Mouse (Mus musculus) MEL (cell line): ENCODE results near the gene Vmn1r27. TPM values are rescaled to one million over a fixed set of nuclear protein-coding genes. Genes with fewer than 3 reads are reported as not detected.

Experiments
- DNase-seq: peaks from one replicate; pipeline ENCODE4 v3.0.0; 2011; ENCODE audit warnings: low read depth, low spot score
- H3K27ac ChIP-seq: 2 replicates; pipeline ENCODE4 v1.5.1; 2012; ENCODE audit warnings: low read depth, mild to moderate bottlenecking, control low read depth, low read length, moderate library complexity; ENCODE audit not compliant: control insufficient read depth
- H3K27me3 ChIP-seq, 2 experiments: fragments of 150-350 bp in 1 of 2; sonication (generic) in 1 of 2; 2 replicates each; pipeline ENCODE4 v1.6.1; 2012; ENCODE audit warnings: low read length in 2 of 2, mild to moderate bottlenecking in 2 of 2, improper control_type of control experiment in 1 of 2, moderate library complexity in 1 of 2; ENCODE audit not compliant: insufficient read depth in 2 of 2, control insufficient read depth in 1 of 2
- H3K36me3 ChIP-seq, 2 experiments: 2 replicates each; pipeline ENCODE4 v1.6.1; 2012 to 2014; ENCODE audit warnings: low read length in 2 of 2, improper control_type of control experiment in 1 of 2, inconsistent platforms in 1 of 2, mild to moderate bottlenecking in 1 of 2; ENCODE audit not compliant: insufficient read depth in 2 of 2, control insufficient read depth in 1 of 2
- H3K4me1 ChIP-seq, 2 experiments: fragments of 150-350 bp in 1 of 2; sonication (generic) in 1 of 2; 2 replicates each; pipeline ENCODE4 v1.6.1; 2012; ENCODE audit warnings: low read length in 2 of 2, improper control_type of control experiment in 1 of 2, mild to moderate bottlenecking in 1 of 2; ENCODE audit not compliant: insufficient read depth in 2 of 2, control insufficient read depth in 1 of 2
- H3K4me3 ChIP-seq, 2 experiments: fragments of 150-350 bp in 1 of 2; sonication (generic) in 1 of 2; 2 replicates each; pipeline ENCODE4 v1.5.1; 2012; ENCODE audit warnings: low read depth in 2 of 2, low read length in 2 of 2, mild to moderate bottlenecking in 2 of 2, moderate library complexity in 2 of 2, control low read depth in 1 of 2, improper control_type of control experiment in 1 of 2; ENCODE audit not compliant: control insufficient read depth in 1 of 2, insufficient read depth in 1 of 2
- H3K79me2 ChIP-seq: 2 replicates; pipeline ENCODE4 v1.6.1; 2012; ENCODE audit warnings: mild to moderate bottlenecking, low read length, moderate library complexity; ENCODE audit not compliant: control insufficient read depth, poor library complexity, insufficient read depth
- H3K9ac ChIP-seq: 2 replicates; pipeline ENCODE4 v1.6.1; 2012; ENCODE audit warnings: low read depth, mild to moderate bottlenecking, control low read depth, low read length, moderate library complexity; ENCODE audit not compliant: control insufficient read depth, poor library complexity, severe bottlenecking
- H3K9me3 ChIP-seq: fragments of 150-350 bp; sonication (generic); replicated peaks from 2 replicates; pipeline ENCODE4 v1.6.1; 2012; ENCODE audit warnings: mild to moderate bottlenecking, low read length, improper control_type of control experiment, moderate library complexity; ENCODE audit not compliant: insufficient read depth
- CHD1 ChIP-seq: IDR thresholded peaks from 2 replicates; pipeline ENCODE4 v1.6.1; 2012; ENCODE audit warnings: low read depth, mild to moderate bottlenecking, inconsistent platforms, low read length, improper control_type of control experiment
- CHD2 ChIP-seq: IDR thresholded peaks from 2 replicates; pipeline ENCODE4 v1.6.1; 2011; ENCODE audit warnings: low read length, improper control_type of control experiment
- CTCF ChIP-seq, 3 experiments: IDR thresholded peaks in 2 of 3; conservative IDR thresholded peaks in 1 of 3; 2 replicates each; pipeline ENCODE4 v1.5.1; 2011 to 2012; ENCODE audit warnings: low read length in 3 of 3, low read depth in 2 of 3, mild to moderate bottlenecking in 2 of 3, improper control_type of control experiment in 1 of 3, inconsistent platforms in 1 of 3, mixed read lengths in 1 of 3, moderate library complexity in 1 of 3; ENCODE audit not compliant: control insufficient read depth in 1 of 3, insufficient read depth in 1 of 3, poor library complexity in 1 of 3, severe bottlenecking in 1 of 3
- ETS1 ChIP-seq: IDR thresholded peaks from 2 replicates; pipeline ENCODE4 v1.6.1; 2012; ENCODE audit warnings: low read depth, mild to moderate bottlenecking, inconsistent platforms, low read length, improper control_type of control experiment, moderate library complexity
- GATA1 ChIP-seq: IDR thresholded peaks from 2 replicates; pipeline ENCODE4 v1.6.1; 2011; ENCODE audit warnings: low read depth, low read length, improper control_type of control experiment
- JUND ChIP-seq: IDR thresholded peaks from 2 replicates; pipeline ENCODE4 v1.6.1; 2011; ENCODE audit warnings: low read depth, mild to moderate bottlenecking, improper control_type of control experiment, low read length
- KAT2A ChIP-seq: conservative IDR thresholded peaks from 2 replicates; pipeline ENCODE4 v1.6.1; 2012; ENCODE audit warnings: low read depth, low read length, improper control_type of control experiment, inconsistent platforms
- MAFK ChIP-seq: IDR thresholded peaks from 2 replicates; pipeline ENCODE4 v1.6.1; 2011; ENCODE audit warnings: low read depth, mild to moderate bottlenecking, low read length, improper control_type of control experiment, borderline replicate concordance
- MAZ ChIP-seq: IDR thresholded peaks from 2 replicates; pipeline ENCODE4 v1.6.1; 2012; ENCODE audit warnings: low read depth, mild to moderate bottlenecking, inconsistent platforms, low read length, improper control_type of control experiment
- MYB ChIP-seq: IDR thresholded peaks from 2 replicates; pipeline ENCODE4 v1.6.1; 2011; ENCODE audit warnings: mild to moderate bottlenecking, low read depth, low read length, improper control_type of control experiment
- NRF1 ChIP-seq: IDR thresholded peaks from 2 replicates; pipeline ENCODE4 v1.6.1; 2014; ENCODE audit warnings: low read depth, mild to moderate bottlenecking, inconsistent platforms, low read length, improper control_type of control experiment, moderate library complexity; ENCODE audit not compliant: poor library complexity, insufficient read depth, severe bottlenecking
- POLR2A ChIP-seq, 2 experiments: IDR thresholded peaks; 2 replicates each; pipeline ENCODE4 v1.6.1; 2011 to 2012; ENCODE audit warnings: low read length in 2 of 2, mild to moderate bottlenecking in 2 of 2, control low read depth in 1 of 2, improper control_type of control experiment in 1 of 2, low read depth in 1 of 2, moderate library complexity in 1 of 2; ENCODE audit not compliant: control insufficient read depth in 1 of 2, insufficient read depth in 1 of 2, poor library complexity in 1 of 2
- POLR2AphosphoS2 ChIP-seq: IDR thresholded peaks from 2 replicates; pipeline ENCODE4 v1.6.1; 2011; ENCODE audit warnings: low read length, improper control_type of control experiment
- RAD21 ChIP-seq: IDR thresholded peaks from 2 replicates; pipeline ENCODE4 v1.6.1; 2011; ENCODE audit warnings: mild to moderate bottlenecking, low read depth, low read length, improper control_type of control experiment
- RCOR1 ChIP-seq: IDR thresholded peaks from 2 replicates; pipeline ENCODE4 v1.6.1; 2012; ENCODE audit warnings: low read depth, mild to moderate bottlenecking, inconsistent platforms, low read length, improper control_type of control experiment
- USF2 ChIP-seq, 2 experiments: IDR thresholded peaks; 2 replicates each; pipeline ENCODE4 v1.6.1; 2011 to 2012; ENCODE audit warnings: improper control_type of control experiment in 2 of 2, low read length in 2 of 2, borderline replicate concordance in 1 of 2, inconsistent platforms in 1 of 2, low read depth in 1 of 2, mild to moderate bottlenecking in 1 of 2; ENCODE audit not compliant: insufficient read depth in 1 of 2
- ZKSCAN1 ChIP-seq: IDR thresholded peaks from 2 replicates; pipeline ENCODE4 v1.6.1; 2012; ENCODE audit warnings: low read depth, mild to moderate bottlenecking, inconsistent platforms, low read length, improper control_type of control experiment, moderate library complexity
- ZMIZ1 ChIP-seq: IDR thresholded peaks from 2 replicates; pipeline ENCODE4 v1.6.1; 2012; ENCODE audit warnings: low read depth, mild to moderate bottlenecking, inconsistent platforms, low read length, improper control_type of control experiment, moderate library complexity
- polyA plus RNA-seq, 2 experiments: library from polyadenylated mRNA; stranded (reverse) in 1 of 2; unstranded in 1 of 2; fragments of >175 nt in 1 of 2; fragments of >200 nt in 1 of 2; gene quantifications; 2 replicates each; pipeline versions ENCODE4 v1.2.1 to v1.2.4; 2012; ENCODE audit warnings: low replicate concordance in 2 of 2, low read depth in 1 of 2; ENCODE audit not compliant: insufficient read length in 2 of 2, insufficient read depth in 1 of 2, missing spikeins in 1 of 2
- total RNA-seq: library from RNA; depleted of rRNA; stranded (reverse); fragments of 300-350 nt; gene quantifications from 2 replicates; pipeline ENCODE4 v1.2.3, GENCODE M21; 2012; rRNA removed

Vmn1r27 gene
- total RNA-seq (not detected in 2 replicates), polyA plus RNA-seq (not detected)

DNA sequence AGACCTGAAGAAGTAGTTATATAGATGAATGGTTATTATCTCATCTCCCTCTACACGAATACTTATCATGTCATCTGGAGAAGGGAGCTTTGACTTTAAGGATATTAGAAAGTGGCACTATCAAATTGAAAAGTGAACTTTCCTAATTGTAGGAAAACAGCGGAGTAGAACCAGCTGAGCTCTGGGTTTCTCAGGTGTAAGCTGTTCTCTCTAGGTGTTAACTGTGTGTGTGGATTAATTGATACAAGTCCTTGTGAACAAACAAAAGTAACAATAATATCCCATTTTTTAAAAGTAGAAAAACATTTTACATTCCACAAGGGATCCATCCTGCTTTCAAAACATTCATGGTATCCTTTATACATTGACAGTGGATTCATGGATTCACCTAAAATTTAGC, at the start of gene Vmn1r27:
Gene Vmn1r27 (minus strand): TSS at position 101 of the 400 bp plus-strand sequence.
- no peak for TF ChIP-seq POLR2A (IDR thresholded peaks at IDR 0.05; ENCODE audit: control insufficient read depth in 1 of 2, insufficient read depth in 1 of 2, low read depth in 1 of 2, low read length in 2 of 2, poor library complexity in 1 of 2)
- no peak for TF ChIP-seq CTCF (IDR thresholded peaks at IDR 0.05 in 2 of 3, conservative IDR thresholded peaks at IDR 0.05 in 1 of 3; ENCODE audit: control insufficient read depth in 1 of 3, insufficient read depth in 1 of 3, low read depth in 2 of 3, low read length in 3 of 3, poor library complexity in 1 of 3, severe bottlenecking in 1 of 3)
- no peak for TF ChIP-seq MYB
- no peak for TF ChIP-seq CHD1
- no peak for TF ChIP-seq POLR2AphosphoS2
- no peak for TF ChIP-seq ZKSCAN1
- no peak for TF ChIP-seq NRF1
- no peak for TF ChIP-seq ETS1
- TF ChIP-seq RCOR1 = no peak
- TF ChIP-seq RAD21 = no peak
- TF ChIP-seq MAZ = no peak
- TF ChIP-seq CHD2 = no peak
- TF ChIP-seq KAT2A = no peak
- TF ChIP-seq GATA1 = no peak
- H3K9me3 ChIP-seq = no peaks in the 10 kb centered on the region
- no peaks in the 10 kb centered on the region for H3K36me3 ChIP-seq
- no peak within 1 kb of the TSS for H3K4me3 ChIP-seq
- no peaks in the 10 kb centered on the region for H3K4me1 ChIP-seq
- no peaks in the 10 kb centered on the region for H3K79me2 ChIP-seq
- no peak within 1 kb of the TSS for H3K27ac ChIP-seq
- H3K9ac ChIP-seq = no peak within 1 kb of the TSS
- DNase-seq = no peak
- no peaks in the 10 kb centered on the region for H3K27me3 ChIP-seq

DNA sequence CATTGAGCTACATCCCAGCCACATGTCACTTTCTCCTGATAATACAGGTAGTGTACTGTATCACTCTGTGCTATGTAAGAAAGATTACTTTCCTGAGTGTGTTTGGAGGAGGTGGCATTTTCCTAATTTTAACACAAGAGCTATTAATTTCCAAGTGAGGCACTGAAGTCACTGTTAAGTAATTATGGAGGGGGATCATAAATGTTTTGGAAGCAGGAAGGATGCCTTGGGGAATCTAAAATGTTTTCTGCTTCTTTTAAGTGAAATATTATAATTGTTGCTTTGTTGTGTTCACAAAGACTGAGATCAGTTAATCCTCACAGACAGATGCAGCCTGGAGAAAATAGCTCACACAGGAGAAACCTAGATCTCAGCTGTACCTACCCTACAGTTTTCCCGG, 43.1 kb upstream of the Vmn1r27 start, which contains the start of gene Vmn1r28:
Gene Vmn1r28 (plus strand): TSS at position 301 of the 400 bp plus-strand sequence.
- Histone ChIP-seq H3K27ac (no peak within 1 kb of the TSS), H3K4me1 (no peaks in the 10 kb centered on the region), H3K27me3 (no peaks in the 10 kb centered on the region), H3K4me3 (no peak within 1 kb of the TSS), H3K36me3 (no peaks in the 10 kb centered on the region), H3K9ac (no peak within 1 kb of the TSS), H3K79me2 (no peaks in the 10 kb centered on the region), H3K9me3 (no peaks in the 10 kb centered on the region)
- DNase-seq = no peak
- no peak for TF ChIP-seq RCOR1
- no peak for TF ChIP-seq NRF1
- TF ChIP-seq ZMIZ1 = no peak

DNA sequence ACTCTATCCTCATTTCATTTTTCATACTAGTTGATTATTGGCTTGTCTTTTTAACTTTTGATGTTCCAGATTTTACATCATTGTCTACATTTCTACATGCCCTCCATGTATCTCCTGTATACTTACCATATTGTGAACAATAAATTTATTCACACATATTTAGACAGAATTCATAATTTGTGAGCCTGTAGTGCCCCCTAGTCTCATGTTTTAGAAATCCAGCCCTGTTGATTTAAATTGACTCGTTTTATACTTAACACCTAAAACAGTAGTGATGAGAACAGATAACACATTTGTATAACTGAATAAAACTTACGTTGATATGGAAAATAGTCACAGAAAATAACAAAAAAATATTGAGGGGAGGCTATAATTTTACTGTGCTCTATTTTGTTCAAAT, 2.5 kb downstream of the Vmn1r27 start:
- DNase-seq = no peak
- Histone ChIP-seq H3K27me3 (no peaks in the 10 kb centered on the region), H3K36me3 (no peaks in the 10 kb centered on the region), H3K9ac (no peak overlapping the region), H3K9me3 (no peaks in the 10 kb centered on the region), H3K4me1 (no peaks in the 10 kb centered on the region), H3K27ac (no peak overlapping the region), H3K79me2 (no peaks in the 10 kb centered on the region), H3K4me3 (no peak overlapping the region)
- TF ChIP-seq MAZ = no peak
- TF ChIP-seq NRF1 = no peak
- no peak for TF ChIP-seq JUND
- no peak for TF ChIP-seq CHD1
- no peak; the same call in 1 of the 2 replicates for TF ChIP-seq RAD21
- no peak for TF ChIP-seq KAT2A
- no peak for TF ChIP-seq USF2 (IDR thresholded peaks at IDR 0.05; ENCODE audit: borderline replicate concordance in 1 of 2, insufficient read depth in 1 of 2, low read depth in 1 of 2, low read length in 2 of 2)
- no peak for TF ChIP-seq MAFK
